Mouse (Mus musculus): ENCODE data around the gene Anks1b.
A peak's percentile ranks its signal among the peaks of the same experiment; 100 is the strongest.

Anks1b gene

DNA sequence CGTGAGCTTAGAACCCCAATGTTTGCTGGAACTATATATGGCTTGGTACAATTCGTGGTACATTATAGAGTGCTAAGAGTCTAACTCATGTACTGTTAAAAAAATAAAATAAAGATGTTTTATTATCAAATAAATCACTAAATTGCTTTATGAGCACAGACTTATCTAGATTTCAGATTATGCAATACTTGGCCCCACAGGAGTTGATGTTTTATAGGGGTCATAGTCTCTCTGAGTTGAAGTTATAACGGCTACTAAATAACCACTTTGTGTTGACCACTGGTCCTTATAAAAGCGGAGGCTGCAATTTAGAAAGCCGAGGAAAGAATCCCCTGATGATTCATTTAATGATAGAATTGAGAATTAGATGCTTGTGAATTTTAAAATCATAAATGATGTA, 323.6 kb downstream of the Anks1b start:
- DNase-seq = no peak

DNA sequence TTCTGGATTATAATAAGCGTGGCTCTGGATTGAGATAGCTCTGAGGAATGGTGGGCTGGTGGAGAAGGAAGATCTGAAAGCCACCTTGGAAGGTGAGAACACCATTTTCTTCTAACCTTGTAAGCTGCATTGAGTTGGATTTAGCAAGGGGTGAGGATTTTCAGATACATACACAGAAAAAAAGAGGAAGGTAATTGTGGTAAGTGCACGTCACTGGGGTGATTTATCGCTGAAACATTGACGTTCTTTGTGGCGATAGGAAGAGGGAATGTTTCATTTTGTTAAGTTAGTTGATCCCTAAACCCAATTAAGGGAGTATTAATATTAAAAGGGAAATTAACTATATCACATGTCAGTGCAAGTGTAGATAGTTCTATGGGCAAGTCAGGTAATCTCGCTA, 336.7 kb downstream of the Anks1b start:
- no peak for DNase-seq

DNA sequence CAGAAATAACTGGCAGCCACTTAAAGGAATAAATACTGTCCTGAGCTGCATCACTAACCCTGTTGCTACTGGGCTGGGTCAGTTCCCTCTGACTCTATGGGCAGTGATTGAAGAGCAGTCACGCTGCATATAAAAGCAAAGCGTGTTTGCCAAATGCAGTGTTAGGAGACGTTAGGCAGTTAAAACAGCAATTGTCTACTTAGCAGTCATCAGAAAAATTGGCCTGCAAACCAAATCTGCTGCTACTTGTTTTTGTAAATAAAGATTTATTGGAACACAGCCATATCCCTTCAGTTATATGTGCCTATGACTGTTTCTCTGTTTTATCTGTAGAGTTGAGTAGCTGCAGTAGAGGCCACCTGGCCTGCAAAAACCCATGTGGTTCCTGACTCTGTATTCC, 347.2 kb downstream of the Anks1b start:
- DNase-seq = no peak

DNA sequence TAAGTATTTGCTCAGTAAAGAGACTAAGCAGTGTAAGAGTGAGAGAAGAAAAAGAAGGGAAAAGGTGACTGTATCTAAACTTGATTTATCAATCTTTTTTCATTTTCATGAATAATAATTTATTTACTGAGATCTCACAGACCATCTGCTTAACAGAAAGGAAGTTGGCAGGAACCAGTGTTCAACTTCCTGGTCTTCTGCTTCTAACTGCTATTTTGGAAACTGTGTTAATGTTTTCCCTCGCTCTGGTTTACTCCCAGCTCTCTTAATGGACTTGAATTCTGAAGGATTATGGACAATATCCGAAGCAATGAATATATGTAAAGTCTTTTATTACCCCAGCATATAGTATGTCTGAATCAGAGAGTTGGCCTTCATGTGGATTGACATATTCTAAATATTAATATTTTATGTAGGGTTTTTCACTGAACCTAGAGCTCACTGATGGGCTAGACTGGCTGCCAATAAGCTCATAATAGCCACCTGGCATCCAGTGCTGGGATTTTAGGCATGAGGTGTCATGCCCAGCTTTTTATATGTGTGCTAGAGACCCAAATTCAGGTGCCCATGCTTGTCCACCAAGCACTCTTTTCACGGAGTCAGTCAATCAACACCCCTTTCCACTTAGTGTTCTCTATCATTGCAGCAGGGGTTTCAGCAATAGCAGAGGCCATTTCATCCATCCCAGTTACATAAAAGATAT, 349.6 kb downstream of the Anks1b start:
- no peak for DNase-seq

DNA sequence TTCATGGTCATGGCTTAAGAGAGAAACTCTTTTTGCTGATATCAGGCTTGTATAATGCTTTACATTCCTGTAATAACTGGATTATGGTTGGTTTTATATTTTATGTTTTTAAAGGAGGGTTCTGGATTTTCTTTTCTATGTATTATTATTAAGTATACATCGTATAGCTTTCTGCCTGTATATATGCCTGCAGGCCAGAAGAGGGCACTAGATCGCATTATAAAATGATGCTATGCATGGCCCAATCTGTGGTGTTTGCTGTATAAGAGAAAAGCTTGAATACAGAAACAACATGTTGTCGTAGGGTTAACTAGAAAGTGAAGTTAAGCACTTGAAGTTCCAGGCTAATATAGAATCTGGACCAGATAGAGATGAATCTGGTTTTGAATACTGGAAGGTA, 362.0 kb downstream of the Anks1b start:
- peak; percentile 18 for DNase-seq

DNA sequence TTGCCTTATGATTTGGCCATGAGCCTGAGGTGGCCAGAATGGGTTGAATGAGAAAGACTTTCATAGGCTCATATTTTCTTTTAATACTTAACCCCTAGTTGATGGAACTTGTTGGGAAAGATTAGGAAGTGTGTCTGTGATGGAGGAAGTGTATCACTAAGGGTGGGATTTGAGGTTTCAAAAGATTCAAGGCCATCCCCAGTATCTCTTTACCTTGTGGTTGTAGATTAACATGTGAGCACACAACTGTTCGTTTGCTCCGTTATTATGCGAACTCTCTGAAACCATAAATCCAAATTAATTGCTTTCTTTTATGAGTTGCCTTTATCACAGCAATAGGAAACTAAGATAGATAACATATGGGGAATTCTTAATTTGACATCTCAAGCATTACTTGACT, 364.0 kb downstream of the Anks1b start:
- DNase-seq = no peak

DNA sequence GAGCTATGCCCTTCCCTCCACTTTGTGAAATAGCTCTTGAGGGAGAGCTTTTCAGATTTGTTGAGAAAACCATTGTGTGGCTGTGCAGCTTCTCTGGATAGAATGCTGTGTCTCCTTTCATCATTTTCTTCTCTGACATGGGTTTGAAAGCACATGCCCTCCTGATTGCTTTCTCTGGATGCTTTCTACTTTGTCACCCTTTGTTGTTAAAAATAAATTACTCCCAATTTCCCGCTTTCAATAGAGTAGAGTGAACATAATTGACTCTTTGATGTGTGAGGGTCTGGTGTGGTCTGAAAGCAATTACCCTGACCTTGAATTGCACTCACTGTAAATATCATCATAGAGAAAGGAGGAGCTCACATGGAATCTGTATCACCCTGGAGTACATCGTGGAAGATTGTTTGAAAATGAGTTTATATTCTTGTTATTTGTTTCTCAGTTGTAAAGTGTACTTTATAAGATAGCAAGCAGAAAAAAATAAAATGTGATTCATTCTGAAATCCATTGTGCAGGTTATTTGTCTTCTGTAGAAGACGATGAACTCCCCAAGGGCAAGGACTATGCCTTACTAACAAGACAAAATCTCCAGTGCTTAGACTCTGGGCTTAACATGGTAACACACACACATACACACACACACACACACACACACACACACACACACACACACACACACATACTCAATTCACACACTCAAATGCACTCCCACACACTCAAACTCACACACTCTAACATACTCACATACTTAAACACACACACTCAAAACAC, 385.8 kb downstream of the Anks1b start:
- DNase-seq = peak; percentile 6

DNA sequence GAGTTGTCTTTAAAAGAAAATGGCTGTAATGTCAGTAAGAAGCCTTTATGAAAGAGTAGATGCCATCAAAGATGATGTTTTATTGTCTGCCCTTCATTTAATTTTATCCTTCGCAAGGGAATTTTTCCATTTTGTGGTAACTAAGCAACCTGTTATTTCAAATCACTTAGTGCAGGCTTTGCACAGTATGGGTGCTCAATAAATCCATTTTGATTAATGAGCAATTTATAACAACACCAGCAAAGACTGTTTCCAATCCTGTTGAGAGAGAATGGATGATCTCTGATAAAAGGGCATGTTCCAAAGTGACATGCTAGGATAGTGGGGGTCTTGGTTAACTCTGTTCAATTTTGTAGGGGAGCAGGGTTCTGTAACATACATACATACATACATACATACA, 398.0 kb downstream of the Anks1b start:
- no peak for DNase-seq

DNA sequence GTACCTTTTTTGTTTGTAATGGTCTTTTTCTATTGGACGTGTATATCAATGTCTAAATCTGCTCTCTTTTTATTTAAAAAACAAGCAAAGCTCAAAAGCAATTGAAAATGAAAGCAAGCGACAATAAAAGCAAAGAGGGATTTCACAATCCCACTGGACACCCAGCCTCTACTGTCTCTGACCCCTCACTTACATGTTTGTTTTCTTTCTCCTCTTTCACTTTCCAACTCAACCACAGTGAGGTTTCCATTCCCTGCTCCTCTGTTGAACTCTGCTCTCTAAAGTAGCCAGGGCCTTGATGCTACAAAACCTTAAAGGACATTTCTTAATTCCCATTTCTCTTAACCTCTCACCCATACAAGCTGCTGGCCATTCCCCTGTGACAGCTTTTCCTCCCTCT, 400.0 kb downstream of the Anks1b start:
- DNase-seq = no peak

DNA sequence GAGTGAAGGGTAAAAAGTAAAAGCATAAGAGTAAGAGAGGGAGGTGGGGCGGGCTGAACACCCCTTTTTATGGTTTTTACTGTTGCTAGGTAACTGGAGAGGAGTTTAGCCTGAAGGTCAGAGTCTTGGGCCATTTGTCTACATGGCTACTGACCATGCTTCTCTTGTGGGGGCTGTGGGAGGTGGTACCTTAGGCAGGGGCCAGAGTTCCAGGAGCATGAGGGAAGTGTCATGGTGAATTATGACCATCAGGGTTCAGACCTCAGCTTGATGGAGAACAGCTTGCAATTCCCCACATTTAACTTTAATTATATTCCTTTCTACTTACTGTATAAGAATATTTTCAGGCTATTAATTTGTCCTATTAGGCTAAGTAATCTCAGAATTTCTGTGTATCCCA, 413.3 kb downstream of the Anks1b start:
- DNase-seq = peak; percentile 5

DNA sequence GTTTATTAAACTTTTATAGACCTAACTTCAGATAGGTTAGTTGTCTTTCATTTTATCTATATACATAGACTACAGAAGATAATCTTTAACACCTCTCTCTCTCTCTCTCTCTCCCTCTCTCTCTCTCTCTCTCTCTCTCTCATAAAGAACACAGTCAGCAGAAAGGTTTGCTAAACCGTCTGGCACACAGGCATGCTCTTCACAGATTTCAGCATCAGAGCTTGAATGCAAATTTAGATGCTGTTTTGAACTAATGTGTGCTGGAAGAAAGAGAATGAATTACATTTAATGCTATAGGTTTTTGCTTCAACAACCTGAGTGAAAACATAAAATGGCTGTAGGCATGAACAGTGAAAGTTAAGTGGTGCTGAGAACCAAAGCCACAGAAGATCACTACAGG, 429.9 kb downstream of the Anks1b start:
- DNase-seq = no peak

DNA sequence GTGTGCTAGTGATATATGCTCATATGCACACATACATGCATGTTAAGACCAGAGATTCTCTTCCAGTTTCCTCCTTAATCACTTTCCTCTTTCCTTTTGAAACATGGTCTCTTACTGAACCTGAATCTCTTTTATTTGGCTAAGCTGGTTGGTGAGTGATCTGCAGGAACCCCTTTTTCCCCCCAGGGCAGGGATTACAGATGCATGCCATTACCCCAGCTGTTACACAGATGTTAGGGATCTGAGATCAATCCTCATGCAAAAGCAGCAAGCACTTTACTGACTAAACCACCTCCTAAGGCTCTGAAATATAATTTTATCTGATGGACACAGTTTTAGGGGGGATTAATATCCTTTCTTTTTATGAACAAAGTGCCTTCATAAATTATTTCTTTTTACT, 432.8 kb downstream of the Anks1b start:
- DNase-seq = peak; percentile 36

DNA sequence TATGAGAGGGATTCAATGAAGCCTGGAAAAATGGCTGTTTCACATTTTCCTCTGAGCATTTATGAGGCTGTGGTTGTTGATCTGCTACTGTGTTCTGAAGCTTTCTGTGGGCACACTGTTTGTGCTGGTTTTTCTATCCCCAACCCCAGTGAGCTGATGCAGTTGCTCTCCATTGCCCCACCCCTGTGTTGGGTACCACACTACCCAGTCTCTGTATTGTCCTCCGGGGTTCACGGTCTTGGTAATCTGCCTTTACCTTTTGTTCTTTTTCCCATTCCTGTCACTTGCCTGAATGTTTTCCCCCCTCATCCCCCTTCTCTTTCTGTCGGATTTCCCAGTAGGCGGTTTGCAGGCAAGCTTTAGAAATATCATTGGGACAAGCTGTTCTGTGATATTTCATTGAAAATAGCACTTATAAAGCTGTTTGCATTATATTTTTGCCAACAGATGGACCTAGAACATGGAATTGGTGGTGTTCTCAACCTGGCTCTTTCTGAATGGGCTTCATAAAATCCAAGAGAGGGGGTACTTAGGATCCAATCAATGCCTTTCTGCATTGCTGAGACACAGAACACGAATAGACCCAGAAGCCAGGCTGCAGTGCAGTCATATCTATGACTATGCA, 434.7 kb downstream of the Anks1b start:
- DNase-seq = no peak

DNA sequence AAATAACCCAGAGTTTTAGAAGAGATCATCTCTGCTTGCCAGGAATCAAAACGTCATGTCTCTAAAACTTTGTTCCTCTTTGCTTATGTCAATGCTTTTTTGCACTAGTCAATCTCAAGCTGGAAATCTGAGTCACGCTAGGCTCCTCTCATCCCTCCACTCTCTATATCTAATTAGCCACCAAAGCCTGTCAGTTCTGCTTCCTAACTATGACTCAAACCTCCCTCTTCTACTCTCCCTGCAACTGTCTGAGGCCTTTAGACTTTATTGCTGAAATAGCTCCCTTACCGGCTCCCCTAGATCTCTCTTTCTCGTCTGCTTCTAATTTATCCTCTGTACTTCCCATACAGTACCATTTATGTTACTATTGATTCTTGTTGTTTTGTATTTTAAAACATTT, 456.5 kb downstream of the Anks1b start:
- DNase-seq = no peak

DNA sequence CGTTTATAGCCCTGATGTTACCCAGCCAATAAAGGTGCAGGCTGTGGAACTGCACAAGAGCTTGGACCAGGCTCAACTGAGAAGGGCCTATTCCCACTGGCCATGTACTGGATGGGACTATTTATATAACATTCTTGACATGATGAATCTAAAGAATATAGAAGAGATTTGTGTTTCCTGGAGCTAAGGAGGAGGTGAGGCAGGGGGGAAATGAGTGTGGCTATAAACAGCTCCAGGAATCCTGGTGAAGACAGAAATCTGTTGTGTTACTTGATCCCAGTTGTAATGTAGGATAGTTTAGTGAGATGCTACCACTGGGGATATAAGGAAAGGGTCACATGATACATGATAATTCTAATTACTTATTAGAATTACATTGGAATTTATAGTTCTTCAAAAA, 472.1 kb downstream of the Anks1b start:
- no peak for DNase-seq

DNA sequence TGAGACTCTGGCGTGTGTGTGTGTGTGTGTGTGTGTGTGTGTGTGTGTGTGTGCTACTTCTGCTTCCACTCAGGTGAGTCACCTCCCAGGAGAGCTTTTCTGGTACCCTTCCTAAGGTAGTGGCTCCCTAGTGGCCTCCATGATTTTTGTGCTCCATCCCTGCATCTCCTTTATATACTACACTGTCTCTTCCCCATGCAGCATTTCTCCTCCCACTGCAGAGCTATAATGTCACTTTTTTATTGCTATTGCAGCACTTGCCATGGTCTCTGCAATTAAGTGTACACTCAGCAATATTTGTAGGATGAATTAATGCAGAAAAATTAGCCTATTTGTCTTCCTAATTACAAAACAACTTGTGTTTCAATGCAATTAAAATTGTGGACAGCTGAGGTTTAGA, 482.9 kb downstream of the Anks1b start:
- DNase-seq = no peak

DNA sequence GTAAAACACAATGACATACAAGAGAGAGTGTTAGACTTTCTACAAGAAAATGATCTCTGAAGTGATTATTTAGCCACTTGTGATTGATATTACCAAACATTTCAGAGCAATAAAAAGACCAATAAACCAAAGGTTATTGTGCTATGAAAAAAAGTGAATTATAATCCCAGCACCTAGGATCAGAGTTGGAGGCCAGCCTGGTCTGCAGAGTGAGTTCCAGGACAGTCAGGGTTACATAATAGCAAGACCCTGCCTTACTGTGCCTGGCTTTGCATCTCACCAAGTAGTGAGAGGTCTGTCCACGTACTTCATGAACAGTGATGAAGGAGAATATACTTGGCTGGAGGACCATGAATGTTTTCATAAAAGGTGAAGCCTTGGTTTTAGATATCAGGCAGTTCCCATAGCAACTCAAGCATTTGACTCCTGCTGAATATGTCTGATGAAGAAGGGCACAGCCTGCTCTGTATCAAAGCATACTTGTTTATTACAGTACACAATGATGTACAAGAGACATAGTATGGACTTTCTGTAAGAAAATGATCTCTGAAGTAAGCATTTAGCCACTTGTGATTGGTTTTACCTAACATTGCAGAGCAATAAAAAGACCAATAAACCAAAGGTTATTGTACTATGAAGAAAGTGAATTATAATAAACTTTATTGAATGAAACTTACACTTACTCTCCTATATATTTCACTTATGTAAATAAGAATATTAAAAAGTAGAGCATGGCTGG, 484.0 kb downstream of the Anks1b start:
- DNase-seq = no peak

DNA sequence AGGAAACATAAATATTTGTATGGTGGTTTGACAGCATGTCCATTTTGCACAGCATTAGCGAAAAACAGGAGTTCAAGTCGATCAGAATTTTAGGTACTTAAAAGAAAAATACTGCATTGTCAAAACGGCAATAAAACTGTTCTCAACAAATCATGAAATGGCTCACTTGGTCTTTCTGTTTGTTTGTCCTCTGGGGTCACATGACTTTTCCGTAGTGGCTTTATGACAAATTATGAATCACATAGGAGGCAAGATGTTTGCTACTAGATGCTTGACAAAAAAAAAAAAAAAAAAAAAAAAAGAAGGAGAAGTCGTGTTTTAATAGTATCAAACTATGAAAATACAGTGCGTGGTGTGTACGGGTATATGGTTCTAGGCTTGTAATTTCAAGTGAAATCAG, 495.7 kb downstream of the Anks1b start:
- DNase-seq = no peak

DNA sequence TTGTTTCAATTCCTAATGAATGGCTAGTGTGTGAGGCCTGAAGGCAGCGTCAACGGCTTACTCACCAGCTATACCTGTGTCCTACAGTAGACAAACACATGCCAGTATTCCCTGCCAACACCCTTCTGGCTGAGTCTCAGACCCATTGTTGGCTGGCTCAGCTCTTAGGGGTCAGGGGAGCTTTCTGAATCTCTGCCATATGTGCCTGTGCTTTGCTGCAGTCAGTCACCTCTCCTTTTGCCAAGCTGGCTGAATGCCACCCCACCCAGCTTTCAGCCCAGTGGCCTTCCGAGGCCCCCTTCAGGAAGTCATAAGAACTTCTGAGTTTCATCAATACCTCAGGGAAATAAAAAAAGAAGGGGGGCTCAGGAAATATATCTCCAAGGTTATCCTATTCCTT, 497.4 kb downstream of the Anks1b start:
- no peak for DNase-seq

DNA sequence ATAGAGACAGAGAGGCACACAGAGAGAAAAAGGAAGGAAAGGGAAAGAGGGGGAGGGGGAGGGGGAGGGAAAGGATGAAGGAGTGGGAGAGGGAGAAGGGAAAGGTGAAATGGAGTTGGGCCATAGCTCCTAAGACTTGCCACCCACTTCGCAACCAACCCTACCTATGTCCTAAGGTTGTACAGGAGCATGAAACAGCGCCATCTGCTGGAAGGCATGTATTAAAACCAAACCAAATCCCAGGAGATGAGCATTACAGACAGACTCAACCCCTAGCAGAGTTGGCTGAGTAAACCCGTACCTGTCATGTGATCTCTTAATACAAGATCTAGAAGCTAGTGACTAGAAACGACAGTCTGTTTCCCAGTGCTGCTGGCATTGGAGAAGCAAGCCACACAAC, 500.2 kb downstream of the Anks1b start:
- peak; percentile 63 for DNase-seq

DNA sequence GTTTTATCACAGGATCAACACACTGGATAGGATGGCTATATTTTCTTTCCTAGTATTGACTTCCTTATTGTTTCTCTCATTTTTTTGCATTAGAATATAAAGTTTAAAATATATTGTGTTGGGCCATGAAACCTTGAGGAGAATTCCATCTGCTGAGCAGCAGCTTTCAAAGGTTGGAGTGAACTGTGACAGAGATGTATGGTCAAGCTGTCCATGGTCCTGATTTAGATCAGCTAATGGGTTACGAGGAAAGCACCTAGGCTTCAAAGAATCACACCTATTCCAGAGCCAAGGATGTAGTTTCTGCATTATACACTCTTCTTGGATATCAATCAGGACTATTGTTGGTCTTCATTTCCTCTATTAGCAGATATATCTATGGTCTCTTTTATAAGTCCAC, 503.3 kb downstream of the Anks1b start:
- DNase-seq = peak; percentile 45

DNA sequence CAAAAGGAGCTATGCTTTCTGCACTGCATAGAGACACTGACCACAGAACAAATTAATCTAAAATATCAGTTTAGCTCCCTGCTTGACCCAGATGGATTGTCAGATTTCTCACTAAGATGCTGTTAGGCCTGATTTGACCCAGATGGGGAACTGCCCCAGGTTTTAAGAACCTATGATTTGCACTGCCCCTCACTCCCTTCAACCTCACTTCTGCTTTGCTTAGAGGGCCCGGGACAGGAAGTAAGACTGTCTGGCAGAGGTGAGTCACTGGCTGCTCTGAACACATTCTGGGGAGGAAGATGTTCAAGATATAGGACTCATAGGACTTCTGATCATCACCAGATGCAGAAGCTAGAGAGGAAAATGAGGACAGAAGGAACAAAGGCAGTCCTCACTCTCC, 506.8 kb downstream of the Anks1b start:
- DNase-seq = no peak

DNA sequence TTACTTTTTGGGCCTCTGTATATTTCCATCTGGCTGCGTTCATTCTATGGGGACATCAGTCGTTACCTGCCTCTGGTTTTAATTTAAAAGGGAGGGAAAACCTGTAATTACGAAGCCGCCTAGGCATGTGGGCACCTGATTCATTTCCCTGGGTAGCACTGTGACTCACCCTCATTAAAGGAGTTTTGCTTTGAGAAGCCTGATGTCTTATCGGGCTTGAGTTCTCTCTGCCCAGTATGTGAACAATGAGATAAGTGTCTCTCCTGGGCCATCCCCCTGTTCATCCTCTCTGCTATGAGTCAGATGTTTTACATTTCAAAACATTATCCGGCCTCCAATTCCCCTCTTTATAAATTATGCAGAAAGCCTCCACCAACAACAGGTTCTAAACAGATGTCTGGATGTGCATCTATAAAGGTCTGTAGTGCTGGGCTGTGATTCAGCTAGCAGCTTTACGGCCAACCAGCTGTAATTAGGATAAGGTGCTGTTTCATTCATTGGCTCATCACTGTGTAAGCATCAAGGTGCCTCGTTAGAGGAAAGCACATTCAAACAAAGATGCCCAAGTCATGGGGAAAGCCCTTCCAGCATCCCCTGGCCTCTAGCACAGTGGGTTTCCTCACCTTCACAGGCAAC, 507.5 kb downstream of the Anks1b start:
- DNase-seq = no peak

Measured in embryo, embryonic 11 days (tissue).